Mouse (Mus musculus) forebrain, embryonic 14.5 days (tissue): ENCODE data around the gene Calm5. TPM values are rescaled to one million over a fixed set of nuclear protein-coding genes. Genes with fewer than 3 reads are reported as not detected.

Source experiments
- ATAC-seq: fragments of 200-750 bp; cut with Nextera tagmentation; 2 replicates; pipeline ENCODE4 v1.8.0; 2017; ENCODE audit warnings: mild to moderate bottlenecking, moderate library complexity
- DNase-seq: peaks from one replicate; pipeline ENCODE4 v3.0.0-alpha.2; 2015; ENCODE audit warnings: low spot score
- H3K27ac ChIP-seq: fragments of 300-500 bp; sonication (generic); 2 replicates; pipeline ENCODE4 v1.5.1; 2014; ENCODE audit warnings: low read depth, mild to moderate bottlenecking, control low read depth, low read length, moderate library complexity
- H3K27me3 ChIP-seq: fragments of 300-500 bp; sonication (generic); replicated peaks from 2 replicates; pipeline ENCODE4 v1.6.1; 2014; ENCODE audit warnings: low read length, control low read depth, mixed read lengths; ENCODE audit not compliant: control insufficient read depth, insufficient read depth
- H3K36me3 ChIP-seq: fragments of 300-500 bp; sonication (generic); 2 replicates; pipeline ENCODE4 v1.6.1; 2014; ENCODE audit warnings: low read length, control low read depth; ENCODE audit not compliant: control insufficient read depth, insufficient read depth
- H3K4me1 ChIP-seq: fragments of 300-500 bp; sonication (generic); 2 replicates; pipeline ENCODE4 v1.6.1; 2014; ENCODE audit warnings: antibody characterized with exemption, low read length, control low read depth; ENCODE audit not compliant: control insufficient read depth, insufficient read depth
- H3K4me2 ChIP-seq: fragments of 300-500 bp; sonication (generic); 2 replicates; pipeline ENCODE4 v1.6.1; 2014; ENCODE audit warnings: mild to moderate bottlenecking, control low read depth, low read length
- H3K4me3 ChIP-seq: fragments of 300-500 bp; sonication (generic); 2 replicates; pipeline ENCODE4 v1.5.1; 2014; ENCODE audit warnings: low read depth, low read length, control low read depth
- H3K9ac ChIP-seq: fragments of 300-500 bp; sonication (generic); 2 replicates; pipeline ENCODE4 v1.6.1; 2014; ENCODE audit warnings: mild to moderate bottlenecking, low read length, control low read depth, moderate library complexity
- H3K9me3 ChIP-seq: fragments of 300-500 bp; sonication (generic); replicated peaks from 2 replicates; pipeline ENCODE4 v1.6.1; 2016; ENCODE audit warnings: low read length, control low read depth, mixed read lengths; ENCODE audit not compliant: control insufficient read depth
- WGBS: fragments of 180-500 bp; shearing (Covaris S2); extraction: QIAGEN DNeasy Blood & Tissue Kit; methylation state at CpG from one replicate; pipeline ENCODE4 v1.1.7; 2014; 5-methylcytosine and 5-hydroxymethylcytosine counted together
- polyA plus RNA-seq: library from polyadenylated mRNA; unstranded; fragments of >200 nt; fragmentation: Nextera tagmentation; extraction: Ambion mirVana; gene quantifications from 2 replicates; pipeline ENCODE4 v1.2.1, GENCODE M21; 2014

Gene Calm5
- polyA plus RNA-seq, 1 experiment from 2014 or later: not detected

- ATAC-seq (no peak), DNase-seq (no peak)
- Histone ChIP-seq H3K4me1 (no peaks in the 10 kb centered on the region), H3K27me3 (no peaks in the 10 kb centered on the region), H3K9ac (no peak overlapping the region), H3K36me3 (no peaks in the 10 kb centered on the region), H3K4me3 (no peak overlapping the region), H3K27ac (no peak overlapping the region), H3K9me3 (no peaks in the 10 kb centered on the region), H3K4me2 (no peak overlapping the region)
- 67% methylated on average over 3 of the region's 3 CpGs for WGBS
Measured at GRCm38 (mm10) chr13:3862325-3862724, 8.4 kb downstream of the Calm5 start.

- H3K4me1 ChIP-seq: no peaks in the 10 kb centered on the region
- ATAC-seq (no peak), DNase-seq (no peak)
- WGBS: 89% methylated on average over 10 of the region's 10 CpGs
- H3K9ac ChIP-seq: no peak overlapping the region
- no peaks in the 10 kb centered on the region for H3K36me3 ChIP-seq
- no peaks in the 10 kb centered on the region for H3K9me3 ChIP-seq
- H3K4me2 ChIP-seq: no peak overlapping the region
- H3K27ac ChIP-seq: no peak overlapping the region
- no peaks in the 10 kb centered on the region for H3K27me3 ChIP-seq
- no peak overlapping the region for H3K4me3 ChIP-seq
Measured at GRCm38 (mm10) chr13:3862922-3863580, 9.1 kb downstream of the Calm5 start.

DNA sequence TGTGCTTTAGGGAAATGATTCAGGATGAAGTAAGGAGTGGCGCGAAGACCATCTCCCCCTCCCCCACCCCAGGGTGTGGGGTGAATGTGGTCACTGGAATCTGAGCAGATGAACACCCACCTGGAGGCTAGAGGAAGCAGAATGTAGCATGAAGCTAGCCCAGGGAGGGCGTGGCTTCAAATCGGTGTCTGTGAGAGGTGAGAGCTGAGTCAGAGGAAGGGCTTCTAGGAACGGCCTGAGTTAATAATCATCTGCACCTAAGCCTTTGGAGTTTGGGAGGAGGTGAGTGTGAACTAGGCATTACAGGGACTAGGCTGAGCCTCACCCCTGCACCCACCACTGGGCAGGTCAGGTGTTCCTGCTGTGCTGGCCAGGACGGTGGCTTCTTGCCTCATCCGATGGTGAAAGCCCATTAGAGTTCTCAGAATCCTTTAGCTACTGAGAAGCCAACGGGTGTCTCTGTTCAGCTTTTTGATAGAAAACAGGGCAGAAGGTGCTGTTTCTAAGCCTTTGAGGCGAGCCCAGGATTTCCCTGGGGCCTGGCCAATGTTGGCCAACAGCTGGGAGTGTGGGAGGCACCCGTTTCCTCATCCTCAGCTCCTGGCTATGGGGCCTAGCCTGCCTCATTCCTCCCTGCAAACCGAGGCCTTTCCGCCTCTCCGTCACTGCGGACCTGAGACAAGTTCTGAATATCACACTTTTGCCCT lies 11.8 kb downstream of the Calm5 start:
- H3K4me3 ChIP-seq: no peak overlapping the region
- H3K27me3 ChIP-seq: no peaks in the 10 kb centered on the region
- DNase-seq: no peak
- ATAC-seq: no peak
- H3K4me1 ChIP-seq: no peaks in the 10 kb centered on the region
- H3K4me2 ChIP-seq: no peak overlapping the region
- H3K36me3 ChIP-seq: no peaks in the 10 kb centered on the region
- H3K27ac ChIP-seq: no peak overlapping the region
- no peaks in the 10 kb centered on the region for H3K9me3 ChIP-seq
- 89% methylated on average over 14 of the region's 14 CpGs for whole genome bisulfite sequencing
- no peak overlapping the region for H3K9ac ChIP-seq

DNA sequence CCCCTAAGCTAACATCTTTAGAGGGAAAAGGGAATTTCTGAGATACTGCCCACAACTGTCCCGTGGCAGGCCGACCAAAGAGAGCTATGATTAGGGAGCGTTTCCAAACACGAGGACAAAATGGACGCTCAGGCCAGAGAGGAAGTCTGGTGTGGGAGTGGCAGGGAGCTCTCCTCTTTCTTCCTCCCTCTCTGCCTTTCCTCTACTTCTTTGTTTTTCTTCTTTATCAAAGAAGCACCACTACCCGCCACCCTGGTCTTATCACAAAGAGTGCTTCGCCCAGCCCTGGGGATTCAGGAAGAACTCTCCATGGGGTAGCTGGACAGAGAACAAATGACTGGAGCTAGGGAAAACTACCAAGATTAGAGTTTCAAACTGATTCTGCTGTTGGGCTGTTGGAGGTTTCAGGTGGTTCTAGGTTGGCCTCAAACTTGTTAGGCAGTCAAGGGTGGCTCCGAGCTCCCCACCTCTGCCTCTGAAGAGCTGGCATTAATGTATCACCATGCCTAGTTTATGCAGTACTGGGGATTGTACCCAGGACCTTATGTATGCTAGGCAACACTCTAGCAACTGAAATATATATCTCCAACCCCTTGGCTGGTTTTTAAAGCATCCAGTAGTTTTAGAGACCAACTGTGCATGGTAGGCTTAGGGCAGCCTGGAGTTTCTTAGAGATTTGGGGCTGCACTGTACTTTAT lies 12.5 kb downstream of the Calm5 start:
- no peaks in the 10 kb centered on the region for H3K9me3 ChIP-seq
- ATAC-seq (no peak), DNase-seq (no peak)
- WGBS: 83% methylated on average over 8 of the region's 8 CpGs
- H3K36me3 ChIP-seq: no peaks in the 10 kb centered on the region
- no peak overlapping the region for H3K4me2 ChIP-seq
- H3K4me3 ChIP-seq: no peak overlapping the region
- H3K9ac ChIP-seq: no peak overlapping the region
- no peak overlapping the region for H3K27ac ChIP-seq
- no peaks in the 10 kb centered on the region for H3K4me1 ChIP-seq
- no peaks in the 10 kb centered on the region for H3K27me3 ChIP-seq

DNA sequence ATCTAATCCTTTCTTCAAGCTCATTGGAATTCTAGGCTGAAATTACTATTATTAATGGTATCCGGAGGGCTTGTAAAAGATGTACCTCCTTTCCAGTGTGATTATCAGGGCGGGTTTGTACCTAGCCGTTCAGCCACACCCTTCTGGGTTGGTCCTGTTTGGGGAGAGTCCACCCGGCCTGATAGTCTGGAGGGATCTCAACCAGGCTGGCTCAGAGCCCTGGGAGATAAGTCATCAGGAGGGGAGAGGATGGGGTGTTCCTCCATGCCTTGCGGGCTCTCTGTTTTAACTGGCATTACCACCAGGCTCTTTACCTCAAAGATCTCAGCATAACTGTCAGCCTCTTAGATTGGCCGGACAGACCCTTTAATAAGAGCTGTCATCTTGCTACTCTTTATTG lies 13.2 kb downstream of the Calm5 start:
- no peak for ATAC-seq
- Histone ChIP-seq H3K9me3 (no peaks in the 10 kb centered on the region), H3K4me2 (no peak overlapping the region), H3K9ac (no peak overlapping the region), H3K36me3 (no peaks in the 10 kb centered on the region), H3K4me3 (no peak overlapping the region), H3K27me3 (no peaks in the 10 kb centered on the region), H3K4me1 (no peaks in the 10 kb centered on the region), H3K27ac (no peak overlapping the region)
- no peak for DNase-seq
- 94% methylated on average over 6 of the region's 6 CpGs for WGBS

DNA sequence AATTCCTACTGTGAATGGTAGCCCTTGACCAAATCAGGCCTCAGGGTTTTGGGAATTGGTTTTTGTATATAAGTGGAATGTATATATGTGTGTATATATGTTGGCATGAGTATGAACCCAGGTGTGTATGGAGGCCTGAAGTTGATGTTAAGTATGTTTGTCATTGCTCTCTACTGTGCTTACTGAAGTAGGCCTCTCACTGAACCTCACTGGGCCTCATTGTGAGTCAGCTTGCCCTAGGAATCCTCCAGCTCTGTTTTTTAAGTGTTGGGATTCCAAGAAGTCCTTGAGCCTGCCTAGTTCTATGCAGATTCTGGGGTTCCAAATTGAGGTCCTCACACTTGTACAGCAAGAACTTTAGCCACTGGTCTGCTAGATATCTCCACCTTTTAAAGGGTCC lies 15.9 kb downstream of the Calm5 start:
- no peak overlapping the region for H3K27ac ChIP-seq
- no peaks in the 10 kb centered on the region for H3K9me3 ChIP-seq
- H3K4me1 ChIP-seq: no peaks in the 10 kb centered on the region
- no peaks in the 10 kb centered on the region for H3K27me3 ChIP-seq
- H3K36me3 ChIP-seq: no peaks in the 10 kb centered on the region
- no peak for DNase-seq
- H3K4me2 ChIP-seq: no peak overlapping the region
- H3K4me3 ChIP-seq: no peak overlapping the region
- ATAC-seq: no peak
- no peak overlapping the region for H3K9ac ChIP-seq

DNA sequence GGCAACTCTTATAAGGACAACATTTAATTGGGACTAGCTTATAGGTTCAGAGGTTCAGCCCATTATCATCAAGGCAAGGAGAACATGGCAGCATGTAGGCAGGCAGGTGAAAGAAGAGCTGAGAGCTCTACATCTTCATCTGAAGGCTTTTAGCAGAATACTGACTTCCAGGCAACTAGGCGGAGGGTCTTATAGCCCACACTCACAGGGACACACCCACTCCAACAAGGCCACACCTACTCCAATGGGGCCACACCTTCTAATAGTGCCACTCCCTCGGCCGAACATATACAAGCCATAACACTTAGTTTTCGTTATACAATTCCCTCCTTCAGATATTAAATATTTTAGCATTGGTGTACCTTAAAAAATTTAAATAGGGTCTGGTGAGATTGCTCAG lies 18.9 kb downstream of the Calm5 start:
- no peak overlapping the region for H3K4me2 ChIP-seq
- no peak overlapping the region for H3K9ac ChIP-seq
- H3K36me3 ChIP-seq: no peaks in the 10 kb centered on the region
- no peak for ATAC-seq
- no peak for DNase-seq
- no peaks in the 10 kb centered on the region for H3K9me3 ChIP-seq
- 94% methylated on average over 4 of the region's 4 CpGs for WGBS
- no peak overlapping the region for H3K4me3 ChIP-seq
- no peak overlapping the region for H3K27ac ChIP-seq
- no peaks in the 10 kb centered on the region for H3K4me1 ChIP-seq
- H3K27me3 ChIP-seq: no peaks in the 10 kb centered on the region

- DNase-seq (peak; percentile 12), ATAC-seq (no peak)
- Histone ChIP-seq H3K4me3 (no peak overlapping the region), H3K9ac (no peak overlapping the region), H3K27ac (no peak overlapping the region), H3K27me3 (no peaks in the 10 kb centered on the region), H3K9me3 (no peaks in the 10 kb centered on the region), H3K36me3 (no peaks in the 10 kb centered on the region; the same call in 1 of the 2 replicates), H3K4me1 (no peaks in the 10 kb centered on the region), H3K4me2 (no peak overlapping the region)
- 83% methylated on average over 6 of the region's 6 CpGs for WGBS
Measured at GRCm38 (mm10) chr13:3876448-3876847, 22.5 kb downstream of the Calm5 start.

- Histone ChIP-seq H3K9me3 (no peaks in the 10 kb centered on the region), H3K4me3 (no peak overlapping the region), H3K4me1 (no peaks in the 10 kb centered on the region), H3K27ac (no peak overlapping the region), H3K9ac (no peak overlapping the region), H3K4me2 (no peak overlapping the region), H3K27me3 (no peaks in the 10 kb centered on the region), H3K36me3 (peaks cover 6% of the 10 kb centered on the region; the same call in 1 of the 2 replicates)
- 84% methylated on average over 6 of the region's 6 CpGs for WGBS
- DNase-seq (no peak), ATAC-seq (no peak)
Measured at GRCm38 (mm10) chr13:3877185-3877584, 23.2 kb downstream of the Calm5 start.
